Mouse (Mus musculus): ENCODE data around the gene Nicn1. TPM values are rescaled to one million over a fixed set of nuclear protein-coding genes. Genes with fewer than 3 reads are reported as not detected.
A peak's percentile ranks its signal among the peaks of the same experiment; 100 is the strongest.

Nicn1 gene
- polyA plus RNA-seq, 1 experiment from 2014 or later: 36.1 TPM

DNA sequence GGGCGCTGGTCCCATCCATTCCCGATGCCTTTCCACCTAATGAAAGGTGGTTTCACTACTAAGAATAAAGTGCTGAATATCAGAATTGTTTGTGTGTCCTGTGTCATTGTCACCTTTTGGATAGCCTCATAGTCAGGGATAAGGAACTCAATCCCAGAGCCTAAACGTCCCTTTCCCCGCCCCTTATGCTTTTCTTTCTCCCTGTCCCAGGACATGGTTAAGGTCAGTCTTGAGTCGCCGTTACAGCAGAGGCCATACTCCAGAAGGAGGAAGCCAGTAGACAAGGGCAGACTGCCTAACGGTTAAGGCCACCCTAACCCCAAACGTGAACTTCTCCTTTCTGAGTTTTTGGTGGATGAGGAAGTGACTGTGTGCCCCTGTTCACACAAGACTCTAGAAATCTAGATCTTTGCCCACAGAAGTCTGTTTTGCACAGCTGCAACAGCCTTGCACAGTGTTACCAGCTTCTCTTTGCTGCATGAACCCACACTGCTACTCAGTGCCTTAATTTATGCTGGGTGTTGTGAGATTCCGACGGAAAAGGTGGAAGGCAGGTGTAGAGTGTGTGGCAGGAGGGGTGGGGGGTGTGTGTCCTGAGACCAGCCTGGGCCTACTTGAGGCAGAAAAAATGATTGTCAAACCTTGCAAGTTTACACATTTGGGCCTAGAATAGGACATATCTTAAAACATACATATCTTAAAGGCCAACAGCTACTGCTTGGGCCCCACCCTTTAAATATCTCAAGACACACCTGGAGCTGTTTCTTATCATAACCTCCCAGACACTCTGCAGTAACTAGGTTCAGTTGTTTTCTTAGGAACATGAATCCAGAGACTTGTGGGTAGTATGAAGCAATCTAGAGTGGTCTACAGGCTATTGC, 50.3 kb downstream of the Nicn1 start:
- Histone ChIP-seq H3K27me3 (ENCODE audit: control insufficient read depth, insufficient read depth, low read length) (no peaks in the 10 kb centered on the region), H3K4me2 (ENCODE audit: low read depth, low read length) (peak overlapping the region; percentile 83), H3K4me3 (replicated peaks; ENCODE audit: low read length) (peak overlapping the region; percentile 83), H3K36me3 (ENCODE audit: control insufficient read depth, insufficient read depth, low read length) (no peaks in the 10 kb centered on the region), H3K27ac (ENCODE audit: low read length) (peak overlapping the region; percentile 99), H3K9me3 (replicated peaks; ENCODE audit: control insufficient read depth, low read length) (no peaks in the 10 kb centered on the region), H3K9ac (ENCODE audit: low read length) (peak overlapping the region; percentile 98), H3K4me1 (ENCODE audit: control insufficient read depth, insufficient read depth, low read length) (peaks cover 47% of the 10 kb centered on the region)
- 46% methylated on average over 10 of the region's 10 CpGs for WGBS
- ATAC-seq (ENCODE audit: insufficient read depth, low FRiP score): peak; percentile 25

GRCm38 (mm10) chr9:108341139-108341475, 50.9 kb downstream of the Nicn1 start:
- Histone ChIP-seq H3K4me2 (ENCODE audit: low read depth, low read length) (peak overlapping the region; percentile 83), H3K27me3 (ENCODE audit: control insufficient read depth, insufficient read depth, low read length) (no peaks in the 10 kb centered on the region), H3K9me3 (replicated peaks; ENCODE audit: control insufficient read depth, low read length) (no peaks in the 10 kb centered on the region), H3K36me3 (ENCODE audit: control insufficient read depth, insufficient read depth, low read length) (no peaks in the 10 kb centered on the region), H3K4me1 (ENCODE audit: control insufficient read depth, insufficient read depth, low read length) (peaks cover 47% of the 10 kb centered on the region), H3K4me3 (replicated peaks; ENCODE audit: low read length) (peak overlapping the region; percentile 83), H3K9ac (ENCODE audit: low read length) (no peak overlapping the region), H3K27ac (ENCODE audit: low read length) (peak overlapping the region; percentile 99)
- no peak for ATAC-seq (ENCODE audit: insufficient read depth, low FRiP score)
- 89% methylated on average over 5 of the region's 5 CpGs for WGBS

GRCm38 (mm10) chr9:108341801-108342200, 51.6 kb downstream of the Nicn1 start:
- peak overlapping the region; percentile 99 for H3K27ac ChIP-seq (ENCODE audit: low read length)
- no peak overlapping the region for H3K4me3 ChIP-seq (replicated peaks; ENCODE audit: low read length)
- ATAC-seq (ENCODE audit: insufficient read depth, low FRiP score): no peak
- H3K4me2 ChIP-seq (ENCODE audit: low read depth, low read length): peak overlapping the region; percentile 0; the same call in 1 of the 2 replicates
- H3K4me1 ChIP-seq (ENCODE audit: control insufficient read depth, insufficient read depth, low read length): peaks cover 49% of the 10 kb centered on the region
- 0 out of 2 replicates have a peak overlapping the region, but pooled peaks have one; percentile 25 for H3K9ac ChIP-seq (ENCODE audit: low read length)
- H3K36me3 ChIP-seq (ENCODE audit: control insufficient read depth, insufficient read depth, low read length): no peaks in the 10 kb centered on the region
- no peaks in the 10 kb centered on the region for H3K27me3 ChIP-seq (ENCODE audit: control insufficient read depth, insufficient read depth, low read length)
- H3K9me3 ChIP-seq (replicated peaks; ENCODE audit: control insufficient read depth, low read length): no peaks in the 10 kb centered on the region

GRCm38 (mm10) chr9:108342301-108342831, 52.1 kb downstream of the Nicn1 start:
- Histone ChIP-seq H3K9me3 (replicated peaks; ENCODE audit: control insufficient read depth, low read length) (no peaks in the 10 kb centered on the region), H3K4me3 (replicated peaks; ENCODE audit: low read length) (no peak overlapping the region), H3K4me1 (ENCODE audit: control insufficient read depth, insufficient read depth, low read length) (peaks cover 52% of the 10 kb centered on the region), H3K27me3 (ENCODE audit: control insufficient read depth, insufficient read depth, low read length) (no peaks in the 10 kb centered on the region), H3K27ac (ENCODE audit: low read length) (peak overlapping the region; percentile 99), H3K9ac (ENCODE audit: low read length) (no peak overlapping the region), H3K4me2 (ENCODE audit: low read depth, low read length) (peak overlapping the region; percentile 0; the same call in 1 of the 2 replicates), H3K36me3 (ENCODE audit: control insufficient read depth, insufficient read depth, low read length) (no peaks in the 10 kb centered on the region)
- ATAC-seq (ENCODE audit: insufficient read depth, low FRiP score): no peak
- 15% methylated on average over 5 of the region's 5 CpGs for WGBS

GRCm38 (mm10) chr9:108343331-108343730, 53.1 kb downstream of the Nicn1 start:
- peak overlapping the region; percentile 99 for H3K27ac ChIP-seq (ENCODE audit: low read length)

DNA sequence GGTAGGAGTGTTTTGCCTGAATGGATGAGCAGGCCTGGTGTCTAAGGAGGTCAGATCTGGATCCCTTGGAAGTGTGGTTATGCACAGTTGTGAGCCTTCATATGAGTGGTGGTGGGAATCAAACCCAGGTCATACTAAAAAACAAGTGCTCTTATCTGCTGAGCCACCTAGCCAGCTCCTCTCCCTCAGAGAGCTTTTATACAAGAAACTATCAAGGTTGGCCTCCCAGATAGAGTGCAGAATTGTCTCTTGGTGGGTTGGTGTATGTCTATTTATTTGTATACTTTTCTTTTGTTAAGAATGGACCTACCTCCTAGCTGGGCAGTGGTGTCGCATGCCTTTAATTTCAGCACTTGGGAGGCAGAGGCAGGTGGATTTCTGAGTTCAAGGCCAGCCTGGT, 53.6 kb downstream of the Nicn1 start:
- Histone ChIP-seq H3K4me2 (ENCODE audit: low read depth, low read length) (no peak overlapping the region), H3K9ac (ENCODE audit: low read length) (no peak overlapping the region), H3K27me3 (ENCODE audit: control insufficient read depth, insufficient read depth, low read length) (no peaks in the 10 kb centered on the region), H3K9me3 (replicated peaks; ENCODE audit: control insufficient read depth, low read length) (no peaks in the 10 kb centered on the region), H3K4me1 (ENCODE audit: control insufficient read depth, insufficient read depth, low read length) (peaks cover 48% of the 10 kb centered on the region), H3K27ac (ENCODE audit: low read length) (peak overlapping the region; percentile 99; the same call in 1 of the 2 replicates), H3K36me3 (ENCODE audit: control insufficient read depth, insufficient read depth, low read length) (no peaks in the 10 kb centered on the region), H3K4me3 (replicated peaks; ENCODE audit: low read length) (no peak overlapping the region)
- ATAC-seq (ENCODE audit: insufficient read depth, low FRiP score): no peak
- 90% methylated on average over 1 of the region's 1 CpGs for WGBS

More at GRCm38 (mm10) chr9:108343331-108343730, 53.1 kb downstream of the Nicn1 start:
- ATAC-seq (ENCODE audit: insufficient read depth, low FRiP score): no peak
- WGBS: 66% methylated on average over 3 of the region's 3 CpGs
- H3K27me3 ChIP-seq (ENCODE audit: control insufficient read depth, insufficient read depth, low read length): no peaks in the 10 kb centered on the region
- H3K4me3 ChIP-seq (replicated peaks; ENCODE audit: low read length): no peak overlapping the region
- peaks cover 50% of the 10 kb centered on the region for H3K4me1 ChIP-seq (ENCODE audit: control insufficient read depth, insufficient read depth, low read length)
- H3K9me3 ChIP-seq (replicated peaks; ENCODE audit: control insufficient read depth, low read length): no peaks in the 10 kb centered on the region
- H3K36me3 ChIP-seq (ENCODE audit: control insufficient read depth, insufficient read depth, low read length): no peaks in the 10 kb centered on the region
- no peak overlapping the region for H3K9ac ChIP-seq (ENCODE audit: low read length)
- H3K4me2 ChIP-seq (ENCODE audit: low read depth, low read length): no peak overlapping the region

DNA sequence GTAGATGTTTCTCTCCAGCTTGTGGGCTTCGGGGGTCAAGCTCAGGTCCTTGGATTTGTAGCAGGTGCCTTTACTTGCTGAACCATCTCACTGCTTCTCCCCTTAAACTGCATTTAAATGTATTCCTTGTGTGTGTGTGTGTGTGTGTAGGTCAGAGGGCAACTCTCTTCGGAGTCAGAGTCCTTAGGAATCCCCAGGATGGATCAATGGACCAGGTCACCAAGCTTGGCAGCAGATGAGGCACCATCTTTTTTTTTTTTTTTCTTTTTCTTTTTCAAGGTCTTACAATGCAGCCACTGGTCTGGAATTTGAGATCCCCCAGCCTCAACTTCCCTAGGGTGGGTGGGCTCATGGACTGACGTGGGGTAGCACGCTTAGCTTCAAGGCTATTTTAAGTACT, 54.2 kb downstream of the Nicn1 start:
- no peak overlapping the region for H3K4me3 ChIP-seq (replicated peaks; ENCODE audit: low read length)
- H3K36me3 ChIP-seq (ENCODE audit: control insufficient read depth, insufficient read depth, low read length): no peaks in the 10 kb centered on the region
- H3K27me3 ChIP-seq (ENCODE audit: control insufficient read depth, insufficient read depth, low read length): no peaks in the 10 kb centered on the region
- no peak for ATAC-seq (ENCODE audit: insufficient read depth, low FRiP score)
- H3K4me2 ChIP-seq (ENCODE audit: low read depth, low read length): no peak overlapping the region
- peaks cover 50% of the 10 kb centered on the region for H3K4me1 ChIP-seq (ENCODE audit: control insufficient read depth, insufficient read depth, low read length)
- no peak overlapping the region for H3K27ac ChIP-seq (ENCODE audit: low read length)
- H3K9me3 ChIP-seq (replicated peaks; ENCODE audit: control insufficient read depth, low read length): no peaks in the 10 kb centered on the region
- H3K9ac ChIP-seq (ENCODE audit: low read length): no peak overlapping the region
- WGBS: 88% methylated on average over 4 of the region's 4 CpGs

Other genes starting within 250 kb of the Nicn1 start
- gene Gmppb, start 241.2 kb upstream of the Nicn1 start, polyA plus RNA-seq (2015; fragmentation: Nextera tagmentation; extraction: Ambion mirVana): 49.3 and 56.1 TPM in 2 replicates
- 3.9 and 4.5 TPM in 2 replicates for gene Amigo3, start 237.3 kb upstream of the Nicn1 start, polyA plus RNA-seq (2015; fragmentation: Nextera tagmentation; extraction: Ambion mirVana)
- gene Mst1, start 210.0 kb upstream of the Nicn1 start, polyA plus RNA-seq (2015; fragmentation: Nextera tagmentation; extraction: Ambion mirVana): 7.8 and 8.7 TPM in 2 replicates
- gene Rnf123, start 207.1 kb upstream of the Nicn1 start, polyA plus RNA-seq (2015; fragmentation: Nextera tagmentation; extraction: Ambion mirVana): 31.2 and 32.8 TPM in 2 replicates
- 75.1 and 82.7 TPM in 2 replicates for gene Apeh, start 195.8 kb upstream of the Nicn1 start, polyA plus RNA-seq (2015; fragmentation: Nextera tagmentation; extraction: Ambion mirVana)
- 2.9 and 3.2 TPM in 2 replicates for gene Bsn, start 100.0 kb upstream of the Nicn1 start, polyA plus RNA-seq (2015; fragmentation: Nextera tagmentation; extraction: Ambion mirVana)
- 90.8 and 91.8 TPM in 2 replicates for gene Dag1, start 26.5 kb upstream of the Nicn1 start, polyA plus RNA-seq (2015; fragmentation: Nextera tagmentation; extraction: Ambion mirVana)
- gene Amt, start 6.4 kb downstream of the Nicn1 start, polyA plus RNA-seq (2015; fragmentation: Nextera tagmentation; extraction: Ambion mirVana): 18.8 and 21.6 TPM in 2 replicates
- gene Rhoa, start 15.7 kb downstream of the Nicn1 start, polyA plus RNA-seq (2015; fragmentation: Nextera tagmentation; extraction: Ambion mirVana): 493 and 511 TPM in 2 replicates
- 46.8 and 46.9 TPM in 2 replicates for gene Tcta, start 15.7 kb downstream of the Nicn1 start, polyA plus RNA-seq (2015; fragmentation: Nextera tagmentation; extraction: Ambion mirVana)
- gene Gpx1, start 48.5 kb downstream of the Nicn1 start, polyA plus RNA-seq (2015; fragmentation: Nextera tagmentation; extraction: Ambion mirVana): 1,034 and 1,067 TPM in 2 replicates
- gene Usp4, start 57.4 kb downstream of the Nicn1 start, polyA plus RNA-seq (2015; fragmentation: Nextera tagmentation; extraction: Ambion mirVana): 92.7 and 113 TPM in 2 replicates
- gene 1700102P08Rik, start 102.4 kb downstream of the Nicn1 start, polyA plus RNA-seq (2015; fragmentation: Nextera tagmentation; extraction: Ambion mirVana): 0.50 and 0.70 TPM in 2 replicates
- gene Ccdc36, start 138.1 kb downstream of the Nicn1 start, polyA plus RNA-seq (2015; fragmentation: Nextera tagmentation; extraction: Ambion mirVana): 1.3 and 1.9 TPM in 2 replicates
- gene BC048562, start 146.1 kb downstream of the Nicn1 start, polyA plus RNA-seq (2015; fragmentation: Nextera tagmentation; extraction: Ambion mirVana): not detected in 2 replicates
- 51.6 and 55.7 TPM in 2 replicates for gene Ccdc71, start 170.1 kb downstream of the Nicn1 start, polyA plus RNA-seq (2015; fragmentation: Nextera tagmentation; extraction: Ambion mirVana)
- 63.4 and 67.5 TPM in 2 replicates for gene Klhdc8b, start 171.2 kb downstream of the Nicn1 start, polyA plus RNA-seq (2015; fragmentation: Nextera tagmentation; extraction: Ambion mirVana)
- 61.4 and 68.7 TPM in 2 replicates for gene Lamb2, start 189.3 kb downstream of the Nicn1 start, polyA plus RNA-seq (2015; fragmentation: Nextera tagmentation; extraction: Ambion mirVana)
- gene Usp19, start 200.2 kb downstream of the Nicn1 start, polyA plus RNA-seq (2015; fragmentation: Nextera tagmentation; extraction: Ambion mirVana): 41.1 and 49.5 TPM in 2 replicates
- 106 and 127 TPM in 2 replicates for gene Qars, start 217.3 kb downstream of the Nicn1 start, polyA plus RNA-seq (2015; fragmentation: Nextera tagmentation; extraction: Ambion mirVana)
- gene Qrich1, start 226.4 kb downstream of the Nicn1 start, polyA plus RNA-seq (2015; fragmentation: Nextera tagmentation; extraction: Ambion mirVana): 95.4 and 97.1 TPM in 2 replicates

All from stomach, embryonic 16.5 days (tissue).